Mouse (Mus musculus) embryo, embryonic 9.5 days (tissue): ENCODE data around the gene Olfr474.
"Not testable (repeated sequence)": the region's sequence is repeated elsewhere in the genome, so short reads cannot be mapped to it uniquely, and the experiment has no call there.

Source experiments
- DNase-seq: peaks from one replicate; pipeline ENCODE4 v3.0.0-alpha.2; 2017; ENCODE audit errors: extremely low spot score

Gene Olfr474

DNA sequence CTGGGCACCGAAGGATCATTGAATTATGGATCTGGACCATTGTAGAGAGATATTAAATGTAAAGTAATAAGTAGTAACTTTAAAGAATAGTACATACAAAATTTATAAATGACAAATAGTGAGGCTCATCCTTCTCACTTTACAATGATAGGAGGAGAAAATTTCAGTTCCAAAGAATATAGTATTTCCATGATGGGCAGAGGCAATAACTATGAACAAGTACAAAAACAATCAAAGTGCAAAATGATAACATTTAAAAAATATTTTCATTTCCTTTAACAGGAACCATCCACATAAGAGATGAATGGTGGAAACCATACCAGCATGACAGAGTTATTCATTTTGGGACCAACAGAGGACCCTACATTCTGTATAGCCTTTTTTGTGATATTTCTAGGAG is at the start of gene Olfr474:
Gene Olfr474, plus strand, starts transcription at position 301 of the 400 bp plus-strand sequence.
- no peak for DNase-seq

DNA sequence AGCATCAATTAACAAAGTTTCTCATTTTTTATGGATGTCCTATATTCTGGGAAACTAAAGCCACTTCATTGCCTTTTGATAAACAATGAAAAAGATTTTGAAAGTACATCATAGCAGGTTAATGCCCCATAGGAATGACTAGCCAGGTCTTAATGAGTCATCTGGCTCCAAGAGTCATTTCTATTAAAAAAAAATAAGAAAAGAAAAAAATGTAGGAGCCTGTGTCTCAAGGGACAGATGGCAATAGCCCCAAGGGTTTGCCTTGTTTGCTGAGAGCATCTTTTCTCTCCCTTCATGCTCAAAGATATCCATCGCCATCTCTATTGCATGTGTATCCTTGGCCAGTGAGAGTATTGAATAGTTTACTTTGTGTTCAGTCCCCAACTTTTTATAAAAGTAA is 24.3 kb upstream of the Olfr474 start, which contains the start of gene Olfr473:
Gene Olfr473, plus strand, starts transcription at position 301 of the 400 bp plus-strand sequence.
- no peak for DNase-seq

DNA sequence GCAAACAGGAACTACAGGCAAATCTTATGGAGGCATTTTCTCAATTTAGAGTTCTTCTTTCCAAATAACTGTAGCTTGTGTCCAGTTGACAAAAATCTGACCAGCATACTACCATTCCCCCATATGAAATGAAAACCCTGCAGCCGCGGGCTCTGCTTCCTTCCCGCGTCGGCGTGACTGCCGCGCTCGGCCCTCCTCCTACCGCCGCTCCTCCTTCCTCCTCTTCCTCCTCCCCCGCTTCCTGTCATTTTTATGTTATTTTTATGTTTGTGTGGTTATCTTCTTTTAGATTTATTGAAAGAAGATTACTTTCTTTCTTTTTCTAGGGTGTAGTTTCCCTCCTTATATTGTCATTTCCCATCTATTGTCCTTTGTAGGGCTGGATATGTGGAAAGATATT is 1.9 kb upstream of the Olfr474 start:
- not testable (repeated sequence) for DNase-seq

DNA sequence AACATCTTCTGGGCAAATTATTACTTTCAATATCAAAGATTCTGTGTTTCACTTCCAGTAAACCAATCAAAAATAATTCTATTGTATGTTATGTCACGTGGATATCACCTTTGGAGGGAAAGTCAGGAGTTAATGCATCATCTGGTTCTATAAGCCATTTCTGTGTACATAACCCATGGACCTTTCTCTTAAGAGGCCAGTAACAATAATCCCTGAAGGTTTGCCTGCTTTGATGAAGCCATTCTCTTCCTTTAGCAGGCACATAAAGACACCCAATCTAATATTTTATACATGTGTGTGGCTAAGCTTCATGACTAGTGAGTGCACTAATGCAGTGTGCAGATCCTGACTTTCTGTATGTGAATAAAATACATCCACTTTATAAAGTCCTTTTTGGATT is 10.1 kb downstream of the Olfr474 start, which contains the start of gene Olfr476:
Gene Olfr476, plus strand, starts transcription at position 301 of the 400 bp plus-strand sequence.
- DNase-seq, result no peak

DNA sequence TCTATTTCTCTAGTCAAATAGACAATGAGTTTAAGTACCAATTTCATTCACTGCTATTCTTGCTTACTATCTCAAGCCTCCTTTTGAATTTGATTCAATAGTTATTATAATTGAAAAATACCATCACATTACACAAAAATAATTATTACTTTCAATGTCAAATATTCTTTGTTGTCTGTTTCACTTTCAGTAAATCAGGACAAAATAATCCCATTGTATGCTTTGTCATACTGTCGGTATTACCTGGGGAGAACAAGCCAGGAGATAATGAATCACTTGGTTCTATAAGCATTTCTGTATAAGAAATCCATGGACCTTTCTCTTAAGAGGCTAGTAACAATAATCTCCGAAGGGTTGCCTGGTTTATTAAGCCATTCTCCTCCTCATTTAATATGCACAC is 31.9 kb downstream of the Olfr474 start, which contains the start of gene Olfr477:
Gene Olfr477, plus strand, starts transcription at position 301 of the 400 bp plus-strand sequence.
- DNase-seq, result no peak
